Mouse (Mus musculus) kidney, embryonic 15.5 days (tissue): ENCODE data around the gene Pank2. TPM values are rescaled to one million over a fixed set of nuclear protein-coding genes. Genes with fewer than 3 reads are reported as not detected.
"Not testable (repeated sequence)": the region's sequence is repeated elsewhere in the genome, so short reads cannot be mapped to it uniquely, and the experiment has no call there.

ENCODE experiments used
- ATAC-seq: fragments of 200-750 bp; cut with Nextera tagmentation; replicated peaks from 2 replicates; pipeline ENCODE4 v1.8.0; 2017; ENCODE audit warnings: moderate TSS enrichment; ENCODE audit not compliant: low FRiP score
- H3K27ac ChIP-seq: fragments of 300-500 bp; sonication (generic); 2 replicates; pipeline ENCODE4 v1.5.1; 2015; ENCODE audit warnings: mild to moderate bottlenecking, inconsistent platforms
- H3K27me3 ChIP-seq: fragments of 300-500 bp; sonication (generic); 2 replicates; pipeline ENCODE4 v1.6.1; 2015; ENCODE audit warnings: inconsistent platforms
- H3K36me3 ChIP-seq: fragments of 300-500 bp; sonication (generic); 2 replicates; pipeline ENCODE4 v1.6.1; 2015; ENCODE audit warnings: inconsistent platforms
- H3K4me1 ChIP-seq: fragments of 300-500 bp; sonication (generic); 2 replicates; pipeline ENCODE4 v1.6.1; 2015; ENCODE audit warnings: inconsistent platforms
- H3K4me2 ChIP-seq: fragments of 300-500 bp; sonication (generic); 2 replicates; pipeline ENCODE4 v1.6.1; 2015; ENCODE audit warnings: moderate library complexity, mild to moderate bottlenecking, inconsistent platforms
- H3K4me3 ChIP-seq: fragments of 300-500 bp; sonication (generic); replicated peaks from 2 replicates; pipeline ENCODE4 v1.5.1; 2015; ENCODE audit warnings: mild to moderate bottlenecking, inconsistent platforms
- H3K9ac ChIP-seq: fragments of 300-500 bp; sonication (generic); 2 replicates; pipeline ENCODE4 v1.6.1; 2015; ENCODE audit warnings: mild to moderate bottlenecking, inconsistent platforms
- H3K9me3 ChIP-seq: fragments of 300-500 bp; sonication (generic); replicated peaks from 2 replicates; pipeline ENCODE4 v1.6.1; 2016; ENCODE audit warnings: inconsistent platforms
- WGBS: fragments of 180-500 bp; shearing (Covaris S2); methylation state at CpG from one replicate; pipeline ENCODE4 v1.1.7; 2015; ENCODE audit warnings: mixed read lengths; 5-methylcytosine and 5-hydroxymethylcytosine counted together
- polyA plus RNA-seq: library from polyadenylated mRNA; unstranded; fragments of >200 nt; fragmentation: Nextera tagmentation; extraction: Ambion mirVana; gene quantifications from 2 replicates; pipeline ENCODE4 v1.2.1, GENCODE M21; 2015

Pank2 gene
- polyA plus RNA-seq = 38.3 and 39.0 TPM in 2 replicates

DNA sequence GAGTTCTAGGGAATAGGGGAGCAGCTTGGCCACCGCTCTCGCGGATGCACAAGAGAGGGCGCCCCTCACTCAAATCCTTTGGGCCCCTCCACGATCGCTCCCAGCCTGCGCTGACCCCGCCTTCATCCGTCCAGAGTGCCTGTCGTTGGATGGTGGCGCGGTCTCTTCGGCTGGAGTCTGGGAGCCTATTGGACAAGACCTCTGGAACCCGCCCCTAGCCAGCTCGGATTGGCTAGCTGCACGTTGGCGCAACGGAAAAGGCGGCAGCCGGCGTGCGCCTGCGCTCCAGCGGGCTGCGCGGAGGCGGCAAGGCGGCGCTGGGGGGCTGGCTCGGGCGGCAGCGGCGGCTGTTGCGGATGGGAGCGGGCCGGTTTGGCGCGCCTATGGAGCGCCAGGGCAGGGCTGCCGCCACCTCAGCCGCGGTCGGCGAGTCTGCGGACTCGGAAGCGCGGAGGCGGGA, at the start of gene Pank2:
TSS of gene Pank2 (plus strand) at position 283 of the 460 bp plus-strand sequence.
- Histone ChIP-seq H3K27ac (peak within 1 kb of the TSS; percentile 99), H3K27me3 (no peaks in the 10 kb centered on the region), H3K9me3 (no peaks in the 10 kb centered on the region), H3K9ac (peak within 1 kb of the TSS; percentile 96), H3K4me2 (peak within 1 kb of the TSS; percentile 78), H3K4me3 (peak within 1 kb of the TSS; percentile 80), H3K36me3 (no peaks in the 10 kb centered on the region), H3K4me1 (peaks cover 32% of the 10 kb centered on the region)
- peak; percentile 100 for ATAC-seq
- under 1% methylated on average over 48 of the region's 49 CpGs for WGBS

DNA sequence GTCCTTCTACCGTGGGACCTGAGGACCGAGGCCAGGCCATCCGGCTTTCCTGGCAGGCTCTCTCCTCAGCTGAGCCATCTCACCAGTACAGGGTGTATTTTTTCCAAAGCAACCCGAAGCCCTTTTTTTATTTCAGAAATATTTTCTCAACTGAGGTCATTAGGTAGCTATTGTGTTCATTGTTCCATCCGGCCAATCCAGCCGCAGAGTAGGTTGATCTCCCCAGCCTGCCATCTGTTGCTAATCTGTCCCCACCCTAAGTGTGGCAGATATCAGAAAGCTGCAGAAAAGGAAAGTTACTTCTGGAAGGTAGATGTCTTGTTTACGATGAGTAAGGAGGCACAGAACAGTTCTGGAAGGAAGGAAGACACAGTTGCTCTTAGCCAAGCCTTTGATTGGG, 48.5 kb upstream of the Pank2 start:
- H3K27me3 ChIP-seq = no peaks in the 10 kb centered on the region
- H3K27ac ChIP-seq = no peak overlapping the region
- H3K36me3 ChIP-seq = peaks cover 19% of the 10 kb centered on the region
- no peak overlapping the region for H3K4me2 ChIP-seq
- H3K4me1 ChIP-seq = peaks cover 20% of the 10 kb centered on the region
- H3K9me3 ChIP-seq = no peaks in the 10 kb centered on the region
- H3K9ac ChIP-seq = no peak overlapping the region
- ATAC-seq = no peak
- H3K4me3 ChIP-seq = no peak overlapping the region
- 86% methylated on average over 7 of the region's 7 CpGs for WGBS

DNA sequence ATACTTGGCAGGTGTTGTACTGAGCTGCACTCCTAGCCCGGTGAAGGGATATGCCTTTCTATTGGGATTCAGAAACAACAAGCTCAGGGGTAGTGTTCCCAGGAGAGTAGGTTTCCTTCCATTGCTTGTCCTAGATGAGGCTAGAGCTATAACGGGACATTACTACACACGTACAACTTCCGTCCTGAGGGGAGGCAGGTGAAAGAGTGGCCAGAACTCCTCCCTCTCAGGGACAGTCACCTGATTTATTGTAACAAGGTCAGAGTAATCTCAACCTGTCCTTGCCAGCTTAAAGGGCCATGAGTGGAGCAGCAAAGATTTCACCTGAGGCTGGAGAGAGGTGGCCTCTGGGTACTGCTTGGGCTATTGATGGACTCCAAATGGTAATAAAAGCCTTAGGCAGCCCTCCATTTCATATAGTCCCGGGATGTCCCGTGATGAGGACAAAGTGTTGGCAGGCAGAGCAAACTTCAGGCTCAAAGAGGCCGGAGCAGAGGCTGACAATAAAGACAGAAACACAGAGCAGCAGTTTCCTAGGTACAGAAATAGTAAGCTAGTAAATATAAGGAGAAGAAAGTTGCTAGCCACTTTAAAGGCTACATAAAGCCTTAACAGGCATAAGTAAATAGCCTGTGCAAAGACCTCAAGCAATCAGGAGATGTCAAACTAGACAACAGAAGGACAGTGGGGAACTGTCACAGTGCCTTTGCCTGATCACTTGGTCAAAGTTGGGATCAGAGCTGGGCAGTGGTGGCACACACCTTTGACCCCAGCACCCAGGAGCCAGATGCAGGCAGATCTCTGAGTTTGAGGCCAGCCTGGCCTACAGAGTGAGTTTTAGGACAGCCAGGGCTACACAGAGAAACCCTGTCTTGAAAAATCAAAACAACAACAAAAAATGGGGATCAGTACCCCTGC, 46.1 kb upstream of the Pank2 start:
- peaks cover 19% of the 10 kb centered on the region for H3K36me3 ChIP-seq
- H3K9me3 ChIP-seq = no peaks in the 10 kb centered on the region
- no peak overlapping the region for H3K9ac ChIP-seq
- ATAC-seq = no peak
- 78% methylated on average over 7 of the region's 7 CpGs for WGBS
- peaks cover 7% of the 10 kb centered on the region for H3K4me1 ChIP-seq
- no peak overlapping the region for H3K4me2 ChIP-seq
- H3K27ac ChIP-seq = no peak overlapping the region
- H3K27me3 ChIP-seq = no peaks in the 10 kb centered on the region
- no peak overlapping the region for H3K4me3 ChIP-seq

DNA sequence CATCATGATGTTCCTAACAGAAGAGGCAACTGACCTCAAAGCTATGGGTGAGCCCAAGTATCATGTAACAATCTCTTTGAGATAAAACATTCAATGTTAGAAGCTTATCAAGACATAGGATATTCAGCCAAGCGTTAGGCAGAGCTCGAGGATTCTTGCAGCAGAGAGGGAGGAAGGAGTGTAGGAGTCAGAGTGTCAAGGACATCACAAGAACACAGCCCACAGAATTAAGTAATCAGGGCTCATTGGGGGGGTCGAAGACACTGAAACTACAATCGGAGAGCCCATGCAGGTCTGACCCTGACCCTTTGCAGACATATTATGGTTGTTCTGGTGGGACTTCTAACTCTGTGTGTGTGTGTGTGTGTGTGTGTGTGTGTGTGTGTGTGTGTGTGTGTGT, 42.3 kb upstream of the Pank2 start:
- no peaks in the 10 kb centered on the region for H3K9me3 ChIP-seq
- H3K36me3 ChIP-seq = no peaks in the 10 kb centered on the region
- H3K9ac ChIP-seq = no peak overlapping the region
- ATAC-seq = no peak
- no peak overlapping the region for H3K4me2 ChIP-seq
- no peaks in the 10 kb centered on the region for H3K27me3 ChIP-seq
- whole genome bisulfite sequencing = 58% methylated on average over 4 of the region's 4 CpGs
- no peak overlapping the region for H3K4me3 ChIP-seq
- H3K27ac ChIP-seq = no peak overlapping the region
- H3K4me1 ChIP-seq = peaks cover 10% of the 10 kb centered on the region; the same call in 1 of the 2 replicates

DNA sequence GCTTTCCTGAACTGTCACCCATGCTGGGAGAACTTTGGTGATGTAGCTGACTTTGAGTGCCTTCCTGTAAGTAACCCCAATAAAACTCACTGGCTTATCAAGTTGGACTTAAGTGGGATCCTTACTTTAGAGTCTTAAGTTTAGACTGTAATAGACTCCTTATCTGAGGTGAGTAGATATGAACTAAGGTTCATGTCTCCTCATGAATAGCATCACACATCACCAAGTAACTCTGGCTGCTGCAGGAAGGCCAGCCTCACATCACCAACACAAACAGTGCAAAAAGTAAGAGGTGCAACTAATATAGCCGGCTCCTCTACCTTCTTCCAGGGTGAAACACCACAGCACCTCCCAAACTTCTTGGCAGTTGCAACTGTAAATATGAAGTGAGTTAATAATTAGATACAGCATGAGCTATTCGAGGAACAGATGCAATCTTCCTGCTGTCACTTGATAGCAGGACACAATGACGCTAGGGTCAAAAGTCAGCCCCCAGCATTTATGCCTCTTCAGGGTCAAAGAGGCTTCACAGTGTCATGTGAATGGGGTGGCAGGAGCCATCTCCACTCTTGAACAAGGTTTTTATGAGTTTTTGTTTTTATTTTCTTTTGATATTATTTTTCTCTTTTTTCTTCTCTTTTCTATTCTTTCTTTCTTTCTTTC, 40.3 kb upstream of the Pank2 start:
- no peak overlapping the region for H3K4me2 ChIP-seq
- H3K4me1 ChIP-seq = peaks cover 7% of the 10 kb centered on the region; the same call in 1 of the 2 replicates
- H3K27me3 ChIP-seq = no peaks in the 10 kb centered on the region
- H3K4me3 ChIP-seq = no peak overlapping the region
- no peaks in the 10 kb centered on the region for H3K9me3 ChIP-seq
- H3K27ac ChIP-seq = no peak overlapping the region
- no peak overlapping the region for H3K9ac ChIP-seq
- no peaks in the 10 kb centered on the region for H3K36me3 ChIP-seq
- ATAC-seq = no peak
- 65% methylated on average over 3 of the region's 3 CpGs for WGBS

DNA sequence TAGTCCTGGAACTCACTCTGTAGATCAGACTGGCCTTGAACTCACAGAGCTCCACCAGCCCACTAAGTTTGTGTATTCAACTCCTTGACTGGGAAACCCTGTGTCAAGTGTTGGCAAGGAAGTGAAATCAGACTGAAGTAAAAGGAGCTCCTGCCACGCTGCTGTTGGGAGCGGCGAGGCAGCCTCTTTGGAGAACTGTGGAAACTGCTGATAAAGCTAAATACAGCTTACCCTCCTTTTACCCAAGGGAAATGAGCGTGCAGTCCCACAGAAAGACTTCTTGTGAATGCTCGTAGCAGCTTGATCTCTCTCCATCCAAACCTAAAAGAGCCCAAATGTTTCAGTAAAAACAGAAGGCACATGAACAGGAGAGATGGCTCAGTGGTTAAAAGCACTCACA, 39.7 kb upstream of the Pank2 start:
- no peaks in the 10 kb centered on the region for H3K36me3 ChIP-seq
- no peak for ATAC-seq
- WGBS = 47% methylated on average over 5 of the region's 5 CpGs

DNA sequence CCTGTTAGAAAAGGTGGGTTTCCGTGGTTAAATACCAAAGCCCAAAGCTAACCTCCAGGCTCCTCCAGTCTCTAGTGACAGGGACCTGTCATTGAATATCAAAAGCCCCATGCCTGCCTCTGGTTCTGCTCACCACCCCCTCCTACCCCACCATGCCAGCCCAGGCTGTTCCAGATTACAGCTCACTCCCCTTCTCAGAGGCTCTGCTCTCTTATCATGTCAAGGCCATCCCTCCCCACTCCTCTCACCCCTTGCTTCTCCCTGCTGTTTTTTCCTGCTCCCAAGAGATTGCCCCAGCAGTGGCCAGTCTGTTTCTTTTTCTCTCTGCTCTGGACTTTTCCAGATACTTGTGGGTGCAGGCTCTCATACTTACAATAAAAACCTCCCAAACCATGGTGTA, 38.7 kb upstream of the Pank2 start:
- no peak overlapping the region for H3K9ac ChIP-seq
- H3K4me1 ChIP-seq = peaks cover 7% of the 10 kb centered on the region; the same call in 1 of the 2 replicates
- no peak overlapping the region for H3K4me2 ChIP-seq
- H3K27me3 ChIP-seq = no peaks in the 10 kb centered on the region
- H3K9me3 ChIP-seq = no peaks in the 10 kb centered on the region
- H3K27ac ChIP-seq = no peak overlapping the region
- no peak overlapping the region for H3K4me3 ChIP-seq
- 59% methylated on average over 1 of the region's 1 CpGs for WGBS
- peak; percentile 73 for ATAC-seq
- no peaks in the 10 kb centered on the region for H3K36me3 ChIP-seq

More for the DNA sequence above, 39.7 kb upstream of the Pank2 start:
- Histone ChIP-seq H3K4me1 (peaks cover 7% of the 10 kb centered on the region; the same call in 1 of the 2 replicates), H3K9me3 (no peaks in the 10 kb centered on the region), H3K4me2 (no peak overlapping the region), H3K27ac (no peak overlapping the region), H3K9ac (no peak overlapping the region), H3K27me3 (no peaks in the 10 kb centered on the region), H3K4me3 (no peak overlapping the region)

DNA sequence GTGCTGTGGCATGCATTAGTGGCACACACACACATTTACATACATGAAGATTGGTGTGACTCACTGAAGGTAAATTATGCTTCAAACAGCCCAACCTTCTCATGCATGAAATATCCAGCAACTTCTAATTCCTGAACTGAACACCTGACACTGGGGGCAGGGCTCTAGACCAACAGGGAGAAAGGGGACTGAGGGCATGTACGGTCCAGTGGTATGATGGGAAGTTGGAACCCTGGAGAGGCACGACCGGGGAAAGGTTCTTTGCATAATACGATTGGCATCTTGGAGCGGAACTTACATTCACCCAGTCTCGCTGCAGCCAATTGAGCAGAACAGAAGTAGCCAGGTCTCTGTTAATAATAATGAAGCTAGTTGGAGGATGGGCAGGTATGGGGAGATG, 37.1 kb upstream of the Pank2 start:
- H3K27ac ChIP-seq = peak overlapping the region; percentile 83
- no peaks in the 10 kb centered on the region for H3K9me3 ChIP-seq
- no peak overlapping the region for H3K4me2 ChIP-seq
- no peak overlapping the region for H3K4me3 ChIP-seq
- no peak overlapping the region for H3K9ac ChIP-seq
- no peaks in the 10 kb centered on the region for H3K36me3 ChIP-seq
- H3K27me3 ChIP-seq = no peaks in the 10 kb centered on the region
- 70% methylated on average over 6 of the region's 6 CpGs for WGBS
- peaks cover 7% of the 10 kb centered on the region; the same call in 1 of the 2 replicates for H3K4me1 ChIP-seq
- ATAC-seq = peak; percentile 83

DNA sequence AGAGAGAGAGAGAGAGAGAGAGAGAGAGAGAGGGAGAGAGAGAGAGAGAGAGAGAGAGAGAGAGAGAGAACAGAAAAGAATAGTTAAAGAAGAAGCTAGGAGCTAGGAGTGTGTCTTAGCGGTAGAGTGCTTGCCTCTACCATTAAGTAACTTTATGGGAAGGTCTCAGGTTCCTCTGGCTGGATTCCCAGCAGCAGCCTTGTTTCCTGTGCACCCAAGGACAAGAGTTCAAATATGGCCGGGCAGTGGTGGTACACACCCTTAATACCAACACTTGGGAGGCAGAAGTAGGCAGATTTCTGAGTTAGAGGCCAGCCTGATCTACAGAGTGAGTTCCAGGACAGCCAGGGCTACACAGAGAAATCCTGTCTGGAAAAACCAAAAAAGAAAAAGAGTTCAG, 35.6 kb upstream of the Pank2 start:
- H3K27me3 ChIP-seq, H3K4me1 ChIP-seq, H3K36me3 ChIP-seq, ATAC-seq, H3K9me3 ChIP-seq, H3K4me3 ChIP-seq, H3K4me2 ChIP-seq, H3K27ac ChIP-seq, H3K9ac ChIP-seq: not testable (repeated sequence)
- WGBS = 53% methylated on average over 2 of the region's 2 CpGs

DNA sequence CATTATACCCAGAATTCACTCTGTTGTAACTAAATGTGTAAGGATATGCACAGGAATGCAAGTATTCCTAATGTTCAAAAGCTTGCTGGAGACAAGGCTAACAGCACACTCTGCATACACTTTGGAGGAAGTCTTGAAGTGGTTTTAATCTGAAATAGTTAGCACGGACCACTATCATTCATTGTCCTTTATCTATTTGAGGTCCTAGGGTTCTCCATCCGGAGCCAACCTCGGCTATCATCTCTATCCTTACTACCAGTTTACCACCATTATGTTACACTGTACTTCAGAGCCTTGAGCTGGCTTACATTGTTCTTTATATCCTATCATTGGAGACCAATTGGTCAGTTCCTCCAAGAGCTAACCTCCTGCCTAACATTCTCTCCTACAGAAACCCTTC, 35.1 kb upstream of the Pank2 start:
- Histone ChIP-seq H3K4me3 (no peak overlapping the region), H3K4me1 (peaks cover 3% of the 10 kb centered on the region; the same call in 1 of the 2 replicates), H3K4me2 (no peak overlapping the region), H3K27ac (no peak overlapping the region), H3K9me3 (no peaks in the 10 kb centered on the region), H3K36me3 (no peaks in the 10 kb centered on the region), H3K27me3 (no peaks in the 10 kb centered on the region), H3K9ac (no peak overlapping the region)
- ATAC-seq = no peak
- WGBS = 91% methylated on average over 3 of the region's 3 CpGs

DNA sequence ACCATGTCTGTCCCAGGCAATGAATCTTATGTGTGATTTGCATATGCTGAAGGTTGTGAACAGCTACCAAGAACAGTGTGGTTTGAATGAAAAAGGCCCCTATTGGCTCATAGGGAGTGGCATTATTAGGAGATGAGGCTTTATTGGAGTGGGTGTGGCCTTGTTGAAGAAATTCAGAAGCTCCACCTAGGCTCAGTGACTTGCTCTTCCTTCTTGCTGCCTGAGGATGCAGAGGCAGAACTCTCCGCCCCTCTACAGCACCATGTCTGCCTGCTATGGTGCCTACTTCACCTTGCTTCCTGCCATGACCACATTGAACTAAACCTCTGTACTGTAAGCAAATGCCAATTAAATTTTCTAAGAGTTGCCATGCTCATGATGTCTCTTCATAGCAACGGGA, 29.7 kb upstream of the Pank2 start:
- no peak for ATAC-seq
- no peak overlapping the region for H3K27ac ChIP-seq

More for the DNA sequence above, 29.7 kb upstream of the Pank2 start:
- Histone ChIP-seq H3K4me3 (no peak overlapping the region), H3K9ac (no peak overlapping the region), H3K4me1 (peaks cover 34% of the 10 kb centered on the region), H3K27me3 (no peaks in the 10 kb centered on the region), H3K4me2 (no peak overlapping the region), H3K36me3 (peaks cover 10% of the 10 kb centered on the region; the same call in 1 of the 2 replicates), H3K9me3 (no peaks in the 10 kb centered on the region)
- WGBS = 79% methylated on average over 2 of the region's 2 CpGs
